Mouse (Mus musculus) neural tube, embryonic 12.5 days (tissue): ENCODE results near the gene Lgals7. TPM values are rescaled to one million over a fixed set of nuclear protein-coding genes. Genes with fewer than 3 reads are reported as not detected.
A peak's percentile ranks its signal among the peaks of the same experiment; 100 is the strongest.

Experiments used
- ATAC-seq: fragments of 200-750 bp; cut with Nextera tagmentation; 2 replicates; pipeline ENCODE4 v1.8.0; 2017; ENCODE audit warnings: low read depth, mild to moderate bottlenecking, moderate TSS enrichment, moderate library complexity; ENCODE audit not compliant: low FRiP score
- H3K27ac ChIP-seq: fragments of 300-500 bp; sonication (generic); 2 replicates; pipeline ENCODE4 v1.5.1; 2016
- H3K27me3 ChIP-seq: fragments of 300-500 bp; sonication (generic); replicated peaks from 2 replicates; pipeline ENCODE4 v1.6.1; 2016; ENCODE audit warnings: mild to moderate bottlenecking
- H3K36me3 ChIP-seq: fragments of 300-500 bp; sonication (generic); 2 replicates; pipeline ENCODE4 v1.6.1; 2016; ENCODE audit warnings: mild to moderate bottlenecking
- H3K4me1 ChIP-seq: fragments of 300-500 bp; sonication (generic); 2 replicates; pipeline ENCODE4 v1.6.1; 2016
- H3K4me2 ChIP-seq: fragments of 300-500 bp; sonication (generic); replicated peaks from 2 replicates; pipeline ENCODE4 v1.6.1; 2016; ENCODE audit warnings: mild to moderate bottlenecking
- H3K4me3 ChIP-seq: fragments of 300-500 bp; sonication (generic); 2 replicates; pipeline ENCODE4 v1.5.1; 2016
- H3K9ac ChIP-seq: fragments of 300-500 bp; sonication (generic); 2 replicates; pipeline ENCODE4 v1.6.1; 2016; ENCODE audit warnings: mild to moderate bottlenecking
- H3K9me3 ChIP-seq: fragments of 300-500 bp; sonication (generic); 2 replicates; pipeline ENCODE4 v1.6.1; 2016; ENCODE audit warnings: mild to moderate bottlenecking
- WGBS: fragments of 180-500 bp; shearing (Covaris S2); methylation state at CpG from one replicate; pipeline ENCODE4 v1.1.7; 2016; 5-methylcytosine and 5-hydroxymethylcytosine counted together
- polyA plus RNA-seq: library from polyadenylated mRNA; unstranded; fragments of >200 nt; fragmentation: Nextera tagmentation; extraction: Ambion mirVana; gene quantifications from 2 replicates; pipeline ENCODE4 v1.2.1, GENCODE M21; 2016

Lgals7 gene
- polyA plus RNA-seq, 1 experiment from 2014 or later = 2.1 TPM

- no peak overlapping the region for H3K27ac ChIP-seq
- H3K27me3 ChIP-seq = no peaks in the 10 kb centered on the region
- no peaks in the 10 kb centered on the region for H3K4me1 ChIP-seq
- H3K9me3 ChIP-seq = no peaks in the 10 kb centered on the region
- 54% methylated on average over 6 of the region's 6 CpGs for WGBS
- H3K36me3 ChIP-seq = peaks cover 21% of the 10 kb centered on the region
- no peak overlapping the region for H3K9ac ChIP-seq
- H3K4me3 ChIP-seq = no peak overlapping the region
- no peak for ATAC-seq
- H3K4me2 ChIP-seq = no peak overlapping the region
These were observed 31.5 kb upstream of the Lgals7 start for GRCm38 (mm10) chr7:28832137-28832536.

- Histone ChIP-seq H3K27me3 (no peaks in the 10 kb centered on the region), H3K4me3 (no peak within 1 kb of the TSS), H3K9ac (no peak within 1 kb of the TSS), H3K9me3 (no peaks in the 10 kb centered on the region), H3K36me3 (peaks cover 21% of the 10 kb centered on the region), H3K4me2 (no peak within 1 kb of the TSS), H3K27ac (no peak within 1 kb of the TSS), H3K4me1 (no peaks in the 10 kb centered on the region)
- 86% methylated on average over 6 of the region's 6 CpGs for WGBS
- no peak for ATAC-seq
These were observed 29.8 kb upstream of the Lgals7 start, which contains the start of gene Lgals4 for GRCm38 (mm10) chr7:28833723-28834347. Gene Lgals4, plus strand, starts transcription at chr7:28833854.

DNA sequence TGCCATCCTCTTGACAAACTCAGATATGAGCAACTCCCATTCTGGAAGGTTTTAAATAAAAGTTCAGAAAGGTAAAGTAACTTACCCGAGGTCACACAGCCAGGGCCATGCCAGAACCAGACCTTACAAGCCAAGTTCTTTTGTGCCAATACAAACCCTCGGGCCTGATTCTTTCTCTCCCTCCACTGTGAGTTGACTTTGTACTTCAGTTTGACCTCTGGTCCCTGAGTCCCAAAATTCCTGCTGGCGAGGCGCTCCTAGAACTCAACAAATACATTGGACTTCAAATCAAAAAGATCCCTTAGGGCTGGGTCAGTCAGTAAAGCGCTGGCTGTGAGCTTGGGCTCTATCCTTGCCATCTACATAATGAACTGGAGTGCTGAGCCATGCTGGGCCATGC is 26.7 kb upstream of the Lgals7 start:
- no peaks in the 10 kb centered on the region for H3K9me3 ChIP-seq

GRCm38 (mm10) chr7:28838331-28838730 is 25.3 kb upstream of the Lgals7 start:
- ATAC-seq = no peak
- no peaks in the 10 kb centered on the region for H3K4me1 ChIP-seq
- H3K9ac ChIP-seq = no peak overlapping the region
- no peak overlapping the region for H3K4me2 ChIP-seq
- no peaks in the 10 kb centered on the region for H3K36me3 ChIP-seq
- H3K4me3 ChIP-seq = no peak overlapping the region
- 72% methylated on average over 9 of the region's 9 CpGs for WGBS
- no peaks in the 10 kb centered on the region for H3K9me3 ChIP-seq
- H3K27ac ChIP-seq = no peak overlapping the region
- H3K27me3 ChIP-seq = no peaks in the 10 kb centered on the region

More for the DNA sequence above, 26.7 kb upstream of the Lgals7 start:
- 0 out of 2 replicates have a peak, but pooled peaks cover 2% of the 10 kb centered on the region for H3K36me3 ChIP-seq
- no peak overlapping the region for H3K4me2 ChIP-seq
- 83% methylated on average over 5 of the region's 5 CpGs for WGBS
- H3K9ac ChIP-seq = no peak overlapping the region
- no peak for ATAC-seq
- no peaks in the 10 kb centered on the region for H3K27me3 ChIP-seq
- H3K27ac ChIP-seq = no peak overlapping the region
- no peak overlapping the region for H3K4me3 ChIP-seq
- no peaks in the 10 kb centered on the region for H3K4me1 ChIP-seq

GRCm38 (mm10) chr7:28847273-28847672 is 16.4 kb upstream of the Lgals7 start:
- no peaks in the 10 kb centered on the region for H3K4me1 ChIP-seq
- H3K9me3 ChIP-seq = no peaks in the 10 kb centered on the region
- no peaks in the 10 kb centered on the region for H3K27me3 ChIP-seq
- no peak for ATAC-seq
- H3K9ac ChIP-seq = no peak overlapping the region
- no peak overlapping the region for H3K4me2 ChIP-seq
- no peak overlapping the region for H3K27ac ChIP-seq
- H3K4me3 ChIP-seq = no peak overlapping the region
- no peaks in the 10 kb centered on the region for H3K36me3 ChIP-seq
- WGBS = 85% methylated on average over 1 of the region's 1 CpGs

DNA sequence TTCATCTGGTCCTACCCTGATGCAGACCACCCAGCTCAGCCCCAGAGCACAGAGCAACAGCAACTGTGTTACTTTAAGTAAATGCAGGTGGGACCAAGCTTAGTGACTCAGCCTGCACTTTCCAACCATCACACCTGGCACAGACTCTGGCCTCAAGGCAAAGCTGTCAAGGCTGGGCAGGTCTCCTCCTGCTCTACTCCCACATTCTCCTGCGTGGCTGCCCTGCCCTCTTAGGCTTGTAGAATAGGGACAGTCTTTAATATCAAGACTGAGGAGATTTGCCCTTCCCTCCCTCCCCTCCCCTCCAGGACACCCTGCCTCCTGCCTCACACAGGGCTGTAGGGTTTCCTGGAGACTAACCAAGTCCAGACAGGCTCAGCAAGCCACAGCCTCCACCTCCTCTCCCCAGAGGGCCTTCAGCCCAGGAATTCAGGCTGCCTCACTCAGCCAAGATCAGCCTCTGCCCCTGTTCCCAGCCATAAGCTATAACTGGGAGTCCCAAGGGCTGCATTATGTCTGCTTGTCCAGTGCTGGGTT is 13.9 kb upstream of the Lgals7 start:
- ATAC-seq = no peak
- no peaks in the 10 kb centered on the region for H3K36me3 ChIP-seq
- no peak overlapping the region for H3K4me2 ChIP-seq
- H3K27me3 ChIP-seq = no peaks in the 10 kb centered on the region
- H3K27ac ChIP-seq = no peak overlapping the region
- no peaks in the 10 kb centered on the region for H3K9me3 ChIP-seq
- H3K4me3 ChIP-seq = no peak overlapping the region
- H3K9ac ChIP-seq = no peak overlapping the region
- H3K4me1 ChIP-seq = no peaks in the 10 kb centered on the region
- 60% methylated on average over 1 of the region's 1 CpGs for WGBS

DNA sequence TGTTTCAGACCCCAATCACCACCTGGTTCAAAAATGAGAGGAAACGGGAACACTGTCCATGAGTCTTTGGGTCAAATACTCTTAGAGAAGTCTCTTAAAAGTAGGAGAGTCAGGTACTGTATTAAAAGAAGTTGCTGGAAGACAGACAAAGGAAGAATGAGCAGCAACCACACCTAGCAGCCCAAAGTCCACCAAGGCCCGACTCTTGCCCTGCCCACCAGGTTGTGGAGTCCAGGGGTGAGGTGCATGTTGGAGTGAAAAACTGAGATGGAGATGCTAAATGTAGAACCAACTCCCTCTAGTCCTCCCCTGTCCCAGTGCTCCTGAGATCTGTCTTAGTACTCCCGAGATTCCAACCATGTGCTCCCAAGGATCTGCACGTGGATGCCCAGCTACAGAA is 13.0 kb upstream of the Lgals7 start:
- ATAC-seq = no peak
- no peaks in the 10 kb centered on the region for H3K27me3 ChIP-seq
- no peak overlapping the region for H3K9ac ChIP-seq
- no peaks in the 10 kb centered on the region for H3K9me3 ChIP-seq
- H3K4me1 ChIP-seq = no peaks in the 10 kb centered on the region
- no peaks in the 10 kb centered on the region for H3K36me3 ChIP-seq
- H3K4me3 ChIP-seq = no peak overlapping the region
- H3K4me2 ChIP-seq = no peak overlapping the region
- 85% methylated on average over 4 of the region's 4 CpGs for WGBS
- H3K27ac ChIP-seq = no peak overlapping the region

- H3K9me3 ChIP-seq = 0 out of 2 replicates have a peak, but pooled peaks cover 4% of the 10 kb centered on the region
- 92% methylated on average over 2 of the region's 2 CpGs for WGBS
- no peak for ATAC-seq
- no peak overlapping the region for H3K9ac ChIP-seq
- no peak overlapping the region for H3K27ac ChIP-seq
- H3K4me1 ChIP-seq = peaks cover 8% of the 10 kb centered on the region; the same call in 1 of the 2 replicates
- no peaks in the 10 kb centered on the region for H3K27me3 ChIP-seq
- no peak overlapping the region for H3K4me2 ChIP-seq
- no peaks in the 10 kb centered on the region for H3K36me3 ChIP-seq
- H3K4me3 ChIP-seq = no peak overlapping the region
These were observed 3.7 kb upstream of the Lgals7 start for GRCm38 (mm10) chr7:28859953-28860352.

DNA sequence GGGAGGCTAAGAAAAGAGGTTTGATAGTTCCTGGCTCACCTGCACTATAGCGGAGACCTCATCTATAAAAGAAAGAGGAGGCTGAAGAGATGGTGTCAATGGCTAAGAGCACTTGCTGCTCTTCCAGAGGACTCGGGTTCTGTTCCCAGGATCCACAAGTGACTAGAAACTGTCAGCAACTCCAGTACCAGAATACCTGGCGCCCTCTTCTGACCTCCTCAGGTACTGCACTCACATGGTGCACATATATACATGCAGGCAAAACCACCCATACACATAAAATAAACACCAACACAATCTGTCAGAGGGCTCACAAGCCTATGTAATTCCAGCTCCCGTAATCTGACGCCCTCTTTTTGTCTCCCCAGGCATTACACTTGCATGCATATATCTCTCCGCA is 2.8 kb upstream of the Lgals7 start:
- H3K4me2 ChIP-seq = no peak overlapping the region
- no peaks in the 10 kb centered on the region for H3K36me3 ChIP-seq
- no peaks in the 10 kb centered on the region for H3K27me3 ChIP-seq
- no peak overlapping the region for H3K27ac ChIP-seq
- WGBS = 87% methylated on average over 6 of the region's 6 CpGs
- no peak overlapping the region for H3K9ac ChIP-seq
- no peak for ATAC-seq
- H3K4me3 ChIP-seq = no peak overlapping the region
- peaks cover 8% of the 10 kb centered on the region; the same call in 1 of the 2 replicates for H3K4me1 ChIP-seq
- 0 out of 2 replicates have a peak, but pooled peaks cover 4% of the 10 kb centered on the region for H3K9me3 ChIP-seq

DNA sequence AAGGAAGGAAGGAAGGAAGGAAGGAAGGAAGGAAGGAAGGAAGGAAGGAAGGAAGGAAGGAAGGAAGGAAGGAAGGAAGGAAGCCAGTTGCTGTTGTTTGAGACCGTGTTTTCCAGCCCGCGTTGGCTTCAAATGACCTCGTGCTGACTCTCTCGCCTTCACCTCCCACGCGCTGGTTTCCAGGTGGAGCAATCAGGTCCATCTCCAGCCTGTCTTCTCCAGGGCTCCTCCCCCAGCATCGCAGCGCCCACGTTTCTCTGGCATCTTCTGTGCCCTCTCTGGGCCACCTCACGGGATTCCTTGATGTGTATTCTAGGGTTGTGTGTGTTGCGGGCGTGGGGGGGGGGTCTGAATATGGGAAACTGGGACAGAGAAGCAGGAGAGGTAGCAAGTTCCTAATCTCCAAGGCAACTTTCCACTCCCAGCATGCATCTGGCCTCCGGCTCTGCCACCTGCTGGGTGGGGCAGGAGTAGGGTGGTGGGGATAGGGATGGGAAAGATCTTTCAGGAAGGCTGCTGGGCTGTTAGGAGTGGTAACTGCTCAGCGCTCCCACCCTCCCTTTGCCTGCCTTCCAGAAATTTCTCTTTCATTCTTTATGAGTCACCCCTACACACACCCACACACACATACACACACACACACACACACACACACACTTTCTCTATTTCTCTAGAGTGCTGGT is 695 bp upstream of the Lgals7 start:
- H3K4me1 ChIP-seq = peaks cover 8% of the 10 kb centered on the region; the same call in 1 of the 2 replicates
- 0 out of 2 replicates have a peak, but pooled peaks cover 4% of the 10 kb centered on the region for H3K9me3 ChIP-seq
- no peak for ATAC-seq
- H3K27ac ChIP-seq = no peak overlapping the region
- H3K36me3 ChIP-seq = no peaks in the 10 kb centered on the region
- 81% methylated on average over 15 of the region's 15 CpGs for whole genome bisulfite sequencing
- H3K27me3 ChIP-seq = no peaks in the 10 kb centered on the region
- no peak overlapping the region for H3K9ac ChIP-seq
- no peak overlapping the region for H3K4me3 ChIP-seq
- no peak overlapping the region for H3K4me2 ChIP-seq

GRCm38 (mm10) chr7:28864288-28864750 is 666 bp downstream of the Lgals7 start:
- H3K4me1 ChIP-seq = peaks cover 8% of the 10 kb centered on the region; the same call in 1 of the 2 replicates
- 54% methylated on average over 9 of the region's 9 CpGs for WGBS
- H3K4me2 ChIP-seq = 0 out of 2 replicates have a peak overlapping the region, but pooled peaks have one; percentile 3
- no peak overlapping the region for H3K9ac ChIP-seq
- H3K36me3 ChIP-seq = no peaks in the 10 kb centered on the region
- ATAC-seq = no peak
- no peaks in the 10 kb centered on the region for H3K27me3 ChIP-seq
- H3K4me3 ChIP-seq = no peak overlapping the region
- no peak overlapping the region for H3K27ac ChIP-seq
- H3K9me3 ChIP-seq = 0 out of 2 replicates have a peak, but pooled peaks cover 4% of the 10 kb centered on the region
